Mouse (Mus musculus) spleen, adult 2 months (tissue): ENCODE measurements around the gene P2rx1.

Experiments
- CTCF ChIP-seq: fragments of 200-500 bp; IDR thresholded peaks from 2 replicates; pipeline ENCODE4 v1.5.1; 2011; ENCODE audit warnings: mild to moderate bottlenecking, inconsistent platforms; ENCODE audit not compliant: insufficient read depth, insufficient read length, insufficient replicate concordance; ENCODE audit errors: extremely low read depth
- POLR2A ChIP-seq: fragments of 200-500 bp; IDR thresholded peaks from 2 replicates; pipeline ENCODE4 v1.6.1; 2011; ENCODE audit warnings: low read depth, low read length, inconsistent platforms

GRCm38 (mm10) chr11:72990688-72991087, 8.2 kb upstream of the P2rx1 start:
- no peak for TF ChIP-seq CTCF
- TF ChIP-seq POLR2A = no peak
